Mouse (Mus musculus): Measurements from ENCODE around the gene B020031M17Rik. TPM values are rescaled to one million over a fixed set of nuclear protein-coding genes. Genes with fewer than 3 reads are reported as not detected.
"Not testable (repeated sequence)": the region's sequence is repeated elsewhere in the genome, so short reads cannot be mapped to it uniquely, and the experiment has no call there.

B020031M17Rik gene
- polyA plus RNA-seq (2014; fragmentation: Nextera tagmentation; extraction: Ambion mirVana), result not detected in 2 replicates

- WGBS, result 59% methylated on average over 3 of the region's 6 CpGs
- not testable (repeated sequence) for H3K27ac ChIP-seq (ENCODE audit: low read depth); H3K4me3 ChIP-seq (ENCODE audit: low read depth, low read length); DNase-seq (ENCODE audit: low spot score); H3K4me2 ChIP-seq (ENCODE audit: low read length); H3K9ac ChIP-seq (ENCODE audit: low read length); H3K9me3 ChIP-seq (ENCODE audit: control insufficient read depth, low read length); H3K27me3 ChIP-seq (replicated peaks; ENCODE audit: control insufficient read depth, insufficient read depth, low read length); ATAC-seq (replicated peaks; ENCODE audit: low FRiP score, low TSS enrichment, low read depth); H3K36me3 ChIP-seq (ENCODE audit: control insufficient read depth, insufficient read depth, low read length); H3K4me1 ChIP-seq (replicated peaks; ENCODE audit: control insufficient read depth, insufficient read depth, low read length)
Observed at GRCm38 (mm10) chr13:119950706-119951105, at the start of gene B020031M17Rik. B020031M17Rik (minus strand) TSS chr13:119950806.

- H3K27ac ChIP-seq (ENCODE audit: low read depth); DNase-seq (ENCODE audit: low spot score); H3K36me3 ChIP-seq (ENCODE audit: control insufficient read depth, insufficient read depth, low read length); ATAC-seq (replicated peaks; ENCODE audit: low FRiP score, low TSS enrichment, low read depth); H3K4me2 ChIP-seq (ENCODE audit: low read length); H3K4me1 ChIP-seq (replicated peaks; ENCODE audit: control insufficient read depth, insufficient read depth, low read length); H3K9me3 ChIP-seq (ENCODE audit: control insufficient read depth, low read length); H3K9ac ChIP-seq (ENCODE audit: low read length); H3K4me3 ChIP-seq (ENCODE audit: low read depth, low read length); H3K27me3 ChIP-seq (replicated peaks; ENCODE audit: control insufficient read depth, insufficient read depth, low read length): not testable (repeated sequence)
- no CpG with 5 or more reads among the region's 4 CpGs for WGBS
Observed at GRCm38 (mm10) chr13:119999215-119999614, 48.6 kb upstream of the B020031M17Rik start.

- not testable (repeated sequence) for DNase-seq (ENCODE audit: low spot score); H3K27me3 ChIP-seq (replicated peaks; ENCODE audit: control insufficient read depth, insufficient read depth, low read length); H3K4me2 ChIP-seq (ENCODE audit: low read length); H3K9me3 ChIP-seq (ENCODE audit: control insufficient read depth, low read length); H3K4me3 ChIP-seq (ENCODE audit: low read depth, low read length); H3K36me3 ChIP-seq (ENCODE audit: control insufficient read depth, insufficient read depth, low read length); H3K9ac ChIP-seq (ENCODE audit: low read length); H3K27ac ChIP-seq (ENCODE audit: low read depth); H3K4me1 ChIP-seq (replicated peaks; ENCODE audit: control insufficient read depth, insufficient read depth, low read length)
- ATAC-seq (replicated peaks; ENCODE audit: low FRiP score, low TSS enrichment, low read depth), result 0 out of 2 replicates have a peak, but pooled peaks have one; percentile 55
- no CpG with 5 or more reads among the region's 22 CpGs for WGBS
Observed at GRCm38 (mm10) chr13:119998442-119999086, 48.0 kb upstream of the B020031M17Rik start.

- H3K9me3 ChIP-seq (ENCODE audit: control insufficient read depth, low read length); H3K4me3 ChIP-seq (ENCODE audit: low read depth, low read length): not testable (repeated sequence)
- WGBS, result no CpG with 5 or more reads among the region's 10 CpGs
Observed at GRCm38 (mm10) chr13:119991917-119992496, 41.4 kb upstream of the B020031M17Rik start.

GRCm38 (mm10) chr13:119991264-119991663 lies 40.7 kb upstream of the B020031M17Rik start:
- not testable (repeated sequence) for H3K9me3 ChIP-seq (ENCODE audit: control insufficient read depth, low read length); H3K4me1 ChIP-seq (replicated peaks; ENCODE audit: control insufficient read depth, insufficient read depth, low read length); H3K4me3 ChIP-seq (ENCODE audit: low read depth, low read length); H3K36me3 ChIP-seq (ENCODE audit: control insufficient read depth, insufficient read depth, low read length); DNase-seq (ENCODE audit: low spot score); H3K27ac ChIP-seq (ENCODE audit: low read depth); H3K27me3 ChIP-seq (replicated peaks; ENCODE audit: control insufficient read depth, insufficient read depth, low read length); H3K9ac ChIP-seq (ENCODE audit: low read length); H3K4me2 ChIP-seq (ENCODE audit: low read length); ATAC-seq (replicated peaks; ENCODE audit: low FRiP score, low TSS enrichment, low read depth)
- WGBS, result no CpG with 5 or more reads among the region's 13 CpGs

More at GRCm38 (mm10) chr13:119991917-119992496, 41.4 kb upstream of the B020031M17Rik start:
- H3K36me3 ChIP-seq (ENCODE audit: control insufficient read depth, insufficient read depth, low read length); ATAC-seq (replicated peaks; ENCODE audit: low FRiP score, low TSS enrichment, low read depth); H3K27ac ChIP-seq (ENCODE audit: low read depth); H3K4me2 ChIP-seq (ENCODE audit: low read length); H3K4me1 ChIP-seq (replicated peaks; ENCODE audit: control insufficient read depth, insufficient read depth, low read length); H3K27me3 ChIP-seq (replicated peaks; ENCODE audit: control insufficient read depth, insufficient read depth, low read length); H3K9ac ChIP-seq (ENCODE audit: low read length); DNase-seq (ENCODE audit: low spot score): not testable (repeated sequence)

GRCm38 (mm10) chr13:119969163-119969562 lies 18.6 kb upstream of the B020031M17Rik start:
- H3K4me2 ChIP-seq (ENCODE audit: low read length); H3K4me1 ChIP-seq (replicated peaks; ENCODE audit: control insufficient read depth, insufficient read depth, low read length); H3K4me3 ChIP-seq (ENCODE audit: low read depth, low read length); H3K9me3 ChIP-seq (ENCODE audit: control insufficient read depth, low read length); H3K36me3 ChIP-seq (ENCODE audit: control insufficient read depth, insufficient read depth, low read length); DNase-seq (ENCODE audit: low spot score); H3K27me3 ChIP-seq (replicated peaks; ENCODE audit: control insufficient read depth, insufficient read depth, low read length); ATAC-seq (replicated peaks; ENCODE audit: low FRiP score, low TSS enrichment, low read depth); H3K9ac ChIP-seq (ENCODE audit: low read length); H3K27ac ChIP-seq (ENCODE audit: low read depth): not testable (repeated sequence)
- no CpG with 5 or more reads among the region's 13 CpGs for WGBS

GRCm38 (mm10) chr13:119968193-119968592 lies 17.6 kb upstream of the B020031M17Rik start:
- H3K27ac ChIP-seq (ENCODE audit: low read depth); H3K4me3 ChIP-seq (ENCODE audit: low read depth, low read length); DNase-seq (ENCODE audit: low spot score); H3K9ac ChIP-seq (ENCODE audit: low read length); H3K36me3 ChIP-seq (ENCODE audit: control insufficient read depth, insufficient read depth, low read length); H3K4me1 ChIP-seq (replicated peaks; ENCODE audit: control insufficient read depth, insufficient read depth, low read length); H3K4me2 ChIP-seq (ENCODE audit: low read length); H3K27me3 ChIP-seq (replicated peaks; ENCODE audit: control insufficient read depth, insufficient read depth, low read length); H3K9me3 ChIP-seq (ENCODE audit: control insufficient read depth, low read length): not testable (repeated sequence)
- ATAC-seq (replicated peaks; ENCODE audit: low FRiP score, low TSS enrichment, low read depth), result 0 out of 2 replicates have a peak, but pooled peaks have one; percentile 12
- no CpG with 5 or more reads among the region's 14 CpGs for WGBS

- not testable (repeated sequence) for H3K4me1 ChIP-seq (replicated peaks; ENCODE audit: control insufficient read depth, insufficient read depth, low read length); H3K4me2 ChIP-seq (ENCODE audit: low read length); H3K27me3 ChIP-seq (replicated peaks; ENCODE audit: control insufficient read depth, insufficient read depth, low read length); H3K4me3 ChIP-seq (ENCODE audit: low read depth, low read length); H3K9ac ChIP-seq (ENCODE audit: low read length); H3K27ac ChIP-seq (ENCODE audit: low read depth); H3K9me3 ChIP-seq (ENCODE audit: control insufficient read depth, low read length); H3K36me3 ChIP-seq (ENCODE audit: control insufficient read depth, insufficient read depth, low read length)
- DNase-seq (ENCODE audit: low spot score) (peak; percentile 56), ATAC-seq (replicated peaks; ENCODE audit: low FRiP score, low TSS enrichment, low read depth) (peak; percentile 68; the same call in 1 of the 2 replicates)
- 0% methylated on average over 19 of the region's 22 CpGs for WGBS
Observed at GRCm38 (mm10) chr13:119965968-119966367, 15.4 kb upstream of the B020031M17Rik start.
